Mouse (Mus musculus) cortical plate, adult 2 months (tissue): ENCODE measurements at regions not wholly inside any gene's neighbourhood (a gene's known extent, or its start where the extent isn't known, plus 50 kb on each side); places are given as distances from the start of the nearest gene placed in this dataset.

Experiments
- CTCF ChIP-seq: fragments of 200-500 bp; IDR thresholded peaks from 2 replicates; pipeline ENCODE4 v1.5.1; 2011; ENCODE audit warnings: mild to moderate bottlenecking, control low read depth, low read length; ENCODE audit not compliant: insufficient read depth; ENCODE audit errors: extremely low read depth
- POLR2A ChIP-seq: fragments of 200-500 bp; IDR thresholded peaks from 2 replicates; pipeline ENCODE4 v1.6.1; 2011; ENCODE audit warnings: mild to moderate bottlenecking, low read length, control low read depth; ENCODE audit not compliant: insufficient read depth; ENCODE audit errors: extremely low read depth

- TF ChIP-seq CTCF (no peak), POLR2A (no peak)
Measured at GRCm38 (mm10) chr5:68373082-68373481, 341.4 kb downstream of the Grxcr1 start.
